Mouse (Mus musculus) G1E (cell line): Measurements from ENCODE around the gene Ano3.

ENCODE experiments used
- CTCF ChIP-seq: IDR thresholded peaks from 2 replicates; pipeline ENCODE4 v1.5.1; 2012; ENCODE audit warnings: low read depth, low read length, inconsistent platforms, mixed read lengths
- GATA1 ChIP-seq: IDR thresholded peaks from 2 replicates; pipeline ENCODE4 v1.6.1; 2012; ENCODE audit warnings: borderline replicate concordance, low read length, inconsistent platforms, mixed read lengths
- GATA2 ChIP-seq: IDR thresholded peaks from 2 replicates; pipeline ENCODE4 v1.6.1; 2012; ENCODE audit warnings: low read depth, low read length, inconsistent platforms, borderline replicate concordance
- TAL1 ChIP-seq: conservative IDR thresholded peaks from 2 replicates; pipeline ENCODE4 v1.6.1; 2012; ENCODE audit warnings: low read depth, low read length, inconsistent platforms, mixed read lengths

GRCm38 (mm10) chr2:110795928-110796327 lies 154.8 kb downstream of the Ano3 start:
- TF ChIP-seq GATA2 (no peak), CTCF (no peak), GATA1 (no peak), TAL1 (no peak)
